Mouse (Mus musculus) R1 (cell line): ENCODE measurements at regions not wholly inside any gene's neighbourhood (a gene's known extent, or its start where the extent isn't known, plus 50 kb on each side); places are given as distances from the start of the nearest gene placed in this dataset.

Source experiments
- DNase-seq: peaks from one replicate; pipeline ENCODE4 v3.0.0-alpha.2; 2018; ENCODE audit warnings: low read depth, low spot score

DNA sequence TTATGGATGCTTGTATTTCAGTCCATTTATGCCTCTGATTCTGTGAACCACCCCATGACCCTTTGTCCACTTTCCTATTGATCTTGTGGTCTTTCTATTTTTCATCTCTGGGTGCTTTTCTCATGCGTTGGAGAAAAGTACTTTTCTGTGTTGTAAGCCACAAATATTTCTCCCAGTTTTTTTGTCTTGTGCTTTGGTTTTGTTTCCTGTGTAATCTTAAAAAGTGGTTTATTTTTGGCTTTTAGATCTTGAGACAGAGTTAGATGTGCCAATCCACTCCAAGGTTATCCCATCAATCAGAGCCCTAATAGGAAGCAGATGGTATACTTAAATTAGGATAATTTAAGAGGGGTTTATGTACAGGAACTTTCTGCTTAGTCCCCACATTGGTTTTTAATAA, 50.0 kb upstream of the Slc22a23 start:
- DNase-seq = no peak
